Mouse (Mus musculus) midbrain, embryonic 14.5 days (tissue): ENCODE data around the gene Gm10277. TPM values are rescaled to one million over a fixed set of nuclear protein-coding genes. Genes with fewer than 3 reads are reported as not detected.

ENCODE experiments used
- ATAC-seq: fragments of 200-750 bp; cut with Nextera tagmentation; 2 replicates; pipeline ENCODE4 v1.8.0; 2017; ENCODE audit warnings: moderate number of reproducible peaks, moderate library complexity; ENCODE audit not compliant: low FRiP score, low TSS enrichment
- DNase-seq: peaks from one replicate; pipeline ENCODE4 v3.0.0-alpha.2; 2015
- H3K27ac ChIP-seq: fragments of 300-500 bp; sonication (generic); replicated peaks from 2 replicates; pipeline ENCODE4 v1.5.1; 2014; ENCODE audit warnings: mild to moderate bottlenecking, low read depth, low read length, moderate library complexity
- H3K27me3 ChIP-seq: fragments of 300-500 bp; sonication (generic); 2 replicates; pipeline ENCODE4 v1.6.1; 2014; ENCODE audit warnings: low read length, control low read depth, mixed read lengths; ENCODE audit not compliant: control insufficient read depth, insufficient read depth
- H3K36me3 ChIP-seq: fragments of 300-500 bp; sonication (generic); 2 replicates; pipeline ENCODE4 v1.6.1; 2014; ENCODE audit warnings: low read length, control low read depth; ENCODE audit not compliant: control insufficient read depth, insufficient read depth
- H3K4me1 ChIP-seq: fragments of 300-500 bp; sonication (generic); 2 replicates; pipeline ENCODE4 v1.6.1; 2014; ENCODE audit warnings: mild to moderate bottlenecking, antibody characterized with exemption, low read length, control low read depth; ENCODE audit not compliant: control insufficient read depth, insufficient read depth
- H3K4me2 ChIP-seq: fragments of 300-500 bp; sonication (generic); 2 replicates; pipeline ENCODE4 v1.6.1; 2014; ENCODE audit warnings: mild to moderate bottlenecking, low read length, moderate library complexity
- H3K4me3 ChIP-seq: fragments of 300-500 bp; sonication (generic); replicated peaks from 2 replicates; pipeline ENCODE4 v1.5.1; 2014; ENCODE audit warnings: low read depth, low read length
- H3K9ac ChIP-seq: fragments of 300-500 bp; sonication (generic); replicated peaks from 2 replicates; pipeline ENCODE4 v1.6.1; 2014; ENCODE audit warnings: mild to moderate bottlenecking, low read length, moderate library complexity
- H3K9me3 ChIP-seq: fragments of 300-500 bp; sonication (generic); 2 replicates; pipeline ENCODE4 v1.6.1; 2016; ENCODE audit warnings: low read length, control low read depth, mixed read lengths; ENCODE audit not compliant: control insufficient read depth
- WGBS: fragments of 180-500 bp; shearing (Covaris S2); extraction: QIAGEN DNeasy Blood & Tissue Kit; methylation state at CpG from one replicate; pipeline ENCODE4 v1.1.7; 2014; 5-methylcytosine and 5-hydroxymethylcytosine counted together
- polyA plus RNA-seq: library from polyadenylated mRNA; unstranded; fragments of >200 nt; fragmentation: Nextera tagmentation; extraction: Ambion mirVana; gene quantifications from 2 replicates; pipeline ENCODE4 v1.2.1, GENCODE M21; 2014

Gm10277 gene
- polyA plus RNA-seq, 1 experiment from 2014 or later, result 1.6 TPM

DNA sequence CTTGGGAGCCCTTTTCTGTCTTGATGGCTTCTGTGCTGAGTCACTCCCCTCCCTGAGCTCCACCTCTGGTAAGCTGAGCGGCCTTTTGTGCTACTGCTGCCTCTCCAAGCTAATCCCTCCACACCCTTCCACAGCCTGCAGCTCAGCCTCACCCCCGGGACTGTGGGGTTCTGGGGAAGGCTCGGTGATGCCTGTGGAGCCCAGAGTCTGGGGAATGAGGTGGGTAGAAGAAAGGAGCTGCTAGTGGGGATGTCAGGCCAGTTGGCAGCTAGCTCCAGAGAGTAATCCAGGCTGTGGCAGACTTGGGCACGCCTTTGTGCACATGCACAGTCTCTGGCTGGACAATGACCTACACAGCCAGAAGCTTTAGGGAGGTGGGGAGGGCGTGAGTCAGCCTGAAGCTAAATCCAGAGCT lies 20.5 kb upstream of the Gm10277 start:
- H3K36me3 ChIP-seq, result peaks cover 8% of the 10 kb centered on the region; the same call in 1 of the 2 replicates
- no peaks in the 10 kb centered on the region for H3K27me3 ChIP-seq
- no peak overlapping the region for H3K4me2 ChIP-seq
- H3K4me1 ChIP-seq, result peaks cover 15% of the 10 kb centered on the region
- H3K4me3 ChIP-seq, result no peak overlapping the region
- ATAC-seq (no peak), DNase-seq (peak; percentile 55)
- peak overlapping the region; percentile 55 for H3K27ac ChIP-seq
- 15% methylated on average over 5 of the region's 5 CpGs for WGBS
- H3K9ac ChIP-seq, result no peak overlapping the region
- no peaks in the 10 kb centered on the region for H3K9me3 ChIP-seq

DNA sequence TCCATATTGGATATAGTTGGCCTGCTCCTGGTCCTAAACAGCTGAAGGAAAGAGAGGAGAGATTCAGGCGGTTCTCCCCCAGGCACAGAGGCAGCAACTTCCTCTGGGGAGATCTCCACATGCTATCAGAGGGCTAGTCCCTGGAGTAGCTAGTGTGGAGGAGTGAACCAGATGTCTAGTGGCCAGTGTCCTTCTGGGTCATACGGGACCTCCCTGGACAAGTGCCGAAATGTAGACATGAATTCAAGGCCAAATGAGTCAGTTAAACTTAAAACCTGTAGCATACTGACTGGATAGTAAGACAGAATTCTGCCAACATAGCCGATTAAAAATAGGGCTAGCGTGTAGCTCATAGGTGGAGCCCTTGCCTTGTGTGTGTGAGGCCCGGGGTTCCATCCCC lies 19.3 kb upstream of the Gm10277 start:
- DNase-seq (no peak), ATAC-seq (no peak)
- no peak overlapping the region for H3K4me2 ChIP-seq
- H3K4me1 ChIP-seq, result peaks cover 15% of the 10 kb centered on the region
- no peak overlapping the region for H3K4me3 ChIP-seq
- peaks cover under 1% of the 10 kb centered on the region; the same call in 1 of the 2 replicates for H3K36me3 ChIP-seq
- H3K9ac ChIP-seq, result no peak overlapping the region
- no peaks in the 10 kb centered on the region for H3K27me3 ChIP-seq
- 85% methylated on average over 6 of the region's 6 CpGs for WGBS
- no peaks in the 10 kb centered on the region for H3K9me3 ChIP-seq
- no peak overlapping the region for H3K27ac ChIP-seq

DNA sequence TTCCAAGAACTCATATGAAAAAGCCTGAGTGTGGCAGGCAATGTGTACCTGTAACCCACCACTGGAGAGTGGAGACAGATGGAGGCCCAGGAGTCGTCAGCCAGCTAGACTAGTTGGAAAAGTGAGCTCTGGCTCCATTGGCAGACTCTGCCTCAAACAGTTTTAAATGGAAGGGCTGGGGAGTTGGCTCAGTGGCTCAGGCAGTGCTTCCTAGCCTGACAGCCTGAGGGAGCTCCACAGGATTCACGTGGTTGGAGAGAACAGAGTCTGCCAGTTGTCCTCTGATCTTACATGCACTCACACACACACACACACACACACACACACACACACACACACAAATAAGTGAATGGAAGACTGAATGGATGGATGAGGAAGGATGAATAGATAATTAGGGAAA lies 18.7 kb upstream of the Gm10277 start:
- DNase-seq (no peak), ATAC-seq (no peak)
- WGBS, result 16% methylated on average over 2 of the region's 2 CpGs
- no peak overlapping the region for H3K4me3 ChIP-seq
- H3K27me3 ChIP-seq, result no peaks in the 10 kb centered on the region
- no peak overlapping the region for H3K4me2 ChIP-seq
- peaks cover 15% of the 10 kb centered on the region for H3K4me1 ChIP-seq
- H3K9me3 ChIP-seq, result no peaks in the 10 kb centered on the region
- no peaks in the 10 kb centered on the region for H3K36me3 ChIP-seq
- H3K27ac ChIP-seq, result no peak overlapping the region
- no peak overlapping the region for H3K9ac ChIP-seq

DNA sequence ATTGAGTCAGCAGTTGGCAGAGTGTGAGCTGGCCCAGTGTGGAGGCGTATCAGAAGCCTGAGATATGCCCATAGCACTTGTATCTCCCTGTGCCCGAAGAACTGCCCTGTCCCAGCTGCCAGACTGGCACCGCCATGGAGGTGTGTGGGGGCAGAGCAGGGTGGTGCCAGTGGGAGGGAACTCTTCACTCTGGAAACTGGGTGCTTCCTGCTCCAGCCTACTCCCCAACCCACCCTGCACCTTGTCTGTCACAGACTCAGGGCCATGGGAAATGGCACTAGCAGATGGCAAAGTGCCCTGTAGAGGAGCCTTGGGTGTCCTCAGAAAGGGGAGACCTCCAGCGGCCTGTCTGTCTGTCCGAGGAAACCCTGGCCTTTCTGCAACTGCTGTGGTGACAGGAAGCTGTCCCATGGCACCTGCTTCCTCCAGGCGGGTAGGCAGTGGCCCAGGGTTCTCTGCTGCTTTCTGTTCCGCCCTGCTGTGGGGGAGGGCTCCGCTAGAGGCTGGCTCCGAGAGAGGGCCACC lies 14.9 kb upstream of the Gm10277 start:
- H3K27me3 ChIP-seq, result no peaks in the 10 kb centered on the region
- no peak overlapping the region for H3K4me2 ChIP-seq
- no peaks in the 10 kb centered on the region for H3K36me3 ChIP-seq
- H3K27ac ChIP-seq, result no peak overlapping the region
- no peak overlapping the region for H3K9ac ChIP-seq
- 69% methylated on average over 9 of the region's 9 CpGs for WGBS
- DNase-seq (no peak), ATAC-seq (no peak)
- no peaks in the 10 kb centered on the region for H3K9me3 ChIP-seq
- no peaks in the 10 kb centered on the region for H3K4me1 ChIP-seq
- no peak overlapping the region for H3K4me3 ChIP-seq

DNA sequence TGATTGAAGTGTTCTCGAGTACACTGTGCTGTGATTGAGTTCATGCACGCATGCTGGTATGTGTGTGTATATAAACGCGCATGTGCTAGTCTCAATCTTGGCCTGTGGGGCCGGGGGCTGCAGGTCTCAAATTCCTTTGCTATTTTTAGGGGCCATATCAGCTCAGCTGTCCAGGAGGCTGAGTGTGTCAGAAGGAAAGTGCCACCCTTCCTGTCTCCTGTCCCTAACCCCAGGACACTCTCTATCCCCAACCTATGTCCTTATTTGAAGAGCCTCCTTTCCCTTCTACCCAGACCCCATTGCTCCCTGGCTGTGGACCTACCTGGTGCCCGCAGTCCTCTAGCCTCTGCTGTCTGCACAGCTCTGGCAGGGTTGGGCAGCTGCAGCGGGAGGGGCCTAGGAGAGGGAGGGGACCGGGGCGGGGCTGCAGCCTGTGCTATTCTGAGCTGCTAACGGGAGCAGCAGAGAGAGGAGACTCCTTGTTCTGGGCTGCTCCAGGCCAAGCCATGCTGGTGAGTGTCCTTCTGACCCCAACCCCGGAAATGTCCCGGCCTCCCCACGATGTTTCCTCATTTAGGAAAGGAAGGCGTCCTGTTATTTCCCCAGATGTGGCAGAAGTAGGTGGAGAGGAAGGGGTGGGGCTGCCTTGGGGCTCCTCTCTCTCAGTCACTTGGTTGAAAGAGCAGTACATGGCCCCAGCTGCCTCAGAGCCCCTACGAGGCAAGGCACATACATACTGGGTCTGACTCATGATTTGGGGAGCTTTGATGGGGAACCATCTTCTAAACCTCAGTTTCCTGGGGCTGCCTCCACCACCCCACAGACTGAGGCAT lies 13.5 kb upstream of the Gm10277 start:
- H3K27ac ChIP-seq, result no peak overlapping the region
- no peaks in the 10 kb centered on the region for H3K36me3 ChIP-seq
- H3K9ac ChIP-seq, result no peak overlapping the region
- H3K9me3 ChIP-seq, result no peaks in the 10 kb centered on the region
- no peaks in the 10 kb centered on the region for H3K27me3 ChIP-seq
- H3K4me3 ChIP-seq, result no peak overlapping the region
- DNase-seq (peak; percentile 11), ATAC-seq (no peak)
- H3K4me2 ChIP-seq, result no peak overlapping the region
- WGBS, result 35% methylated on average over 15 of the region's 15 CpGs
- H3K4me1 ChIP-seq, result no peaks in the 10 kb centered on the region

DNA sequence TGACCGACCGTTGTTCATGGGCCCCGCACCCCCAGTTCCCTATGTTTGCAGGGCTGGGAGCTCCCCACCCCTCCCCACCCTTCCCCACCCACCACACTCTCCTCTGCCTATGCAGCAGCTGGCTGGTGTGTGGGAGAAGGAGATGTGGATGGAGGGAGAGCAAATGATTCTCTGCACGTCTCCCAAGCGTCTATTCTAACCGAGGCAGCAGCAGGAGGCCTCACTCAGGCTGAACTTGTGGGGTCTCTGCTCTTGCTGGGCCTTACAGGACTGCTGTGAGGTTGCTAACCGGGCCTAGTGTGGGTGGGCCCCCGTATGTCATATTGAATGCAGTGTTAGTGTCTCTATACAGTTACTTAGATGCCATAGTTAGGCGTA lies 12.9 kb upstream of the Gm10277 start:
- Histone ChIP-seq H3K4me3 (no peak overlapping the region), H3K4me2 (no peak overlapping the region), H3K9me3 (no peaks in the 10 kb centered on the region), H3K9ac (no peak overlapping the region), H3K36me3 (no peaks in the 10 kb centered on the region), H3K27ac (no peak overlapping the region), H3K4me1 (no peaks in the 10 kb centered on the region), H3K27me3 (no peaks in the 10 kb centered on the region)
- ATAC-seq (no peak), DNase-seq (no peak)
- 74% methylated on average over 9 of the region's 9 CpGs for WGBS

DNA sequence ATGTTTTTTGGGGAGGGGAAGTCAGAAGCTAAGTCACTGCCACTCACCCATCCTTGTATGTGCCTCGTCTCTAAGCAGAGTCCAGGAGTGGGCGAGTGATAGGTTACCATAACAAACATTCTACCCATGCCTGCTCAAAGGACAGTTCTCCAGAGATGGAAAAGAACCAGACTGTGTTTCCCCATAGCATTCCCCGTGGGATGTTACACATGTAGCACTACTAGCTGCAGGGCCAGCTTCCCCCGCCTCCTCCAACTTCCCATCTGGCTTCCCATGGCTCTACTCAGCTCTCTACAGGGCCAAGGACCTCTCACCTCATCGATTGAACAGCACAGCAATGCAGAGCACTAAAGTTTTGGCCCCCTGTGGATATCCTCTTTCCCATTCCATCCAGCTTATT lies 7.7 kb upstream of the Gm10277 start:
- ATAC-seq, result no peak
- Histone ChIP-seq H3K27ac (no peak overlapping the region), H3K4me3 (no peak overlapping the region), H3K9ac (no peak overlapping the region), H3K4me1 (peaks cover 22% of the 10 kb centered on the region), H3K4me2 (no peak overlapping the region), H3K36me3 (no peaks in the 10 kb centered on the region), H3K27me3 (no peaks in the 10 kb centered on the region), H3K9me3 (no peaks in the 10 kb centered on the region)
- 88% methylated on average over 5 of the region's 5 CpGs for WGBS
- DNase-seq, result no peak

DNA sequence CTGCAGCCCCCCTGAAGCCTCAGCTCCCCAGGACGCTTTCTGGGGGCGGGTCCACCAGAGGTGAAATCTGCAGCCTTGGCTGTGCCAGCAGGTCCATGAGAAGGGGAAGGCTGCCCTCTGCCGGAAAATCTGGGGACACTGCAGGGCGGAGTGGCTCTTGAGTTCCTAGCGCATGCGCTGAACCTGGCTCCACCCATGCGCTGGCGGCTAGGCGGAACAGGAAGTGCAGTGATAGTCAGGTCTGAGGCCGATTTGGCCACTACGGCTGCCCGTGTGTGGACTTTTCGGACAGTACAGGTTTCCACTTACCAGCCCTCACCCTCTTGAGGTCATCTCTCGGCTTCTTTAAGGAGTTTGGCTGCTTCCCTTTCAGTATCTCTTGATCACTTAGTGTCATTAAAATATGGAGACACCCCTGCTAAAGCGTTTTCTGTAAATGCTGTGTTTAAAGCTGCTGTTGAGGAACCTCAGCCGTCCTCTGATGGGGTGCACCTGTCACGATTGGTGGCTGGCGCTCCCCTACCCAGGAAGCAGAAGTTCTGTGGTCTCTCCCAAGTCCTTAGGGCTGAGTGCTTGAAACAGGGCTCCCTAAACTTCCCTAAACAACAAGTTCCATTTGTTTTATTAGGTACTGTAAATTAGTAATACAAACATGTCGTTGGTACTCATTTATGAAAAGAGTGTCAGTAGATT lies 5.8 kb upstream of the Gm10277 start:
- peak overlapping the region; percentile 31 for H3K4me3 ChIP-seq
- 4% methylated on average over 19 of the region's 19 CpGs for WGBS
- ATAC-seq, result peak; percentile 78

More for the DNA sequence above, 5.8 kb upstream of the Gm10277 start:
- H3K9ac ChIP-seq, result peak overlapping the region; percentile 38
- peak overlapping the region; percentile 53 for H3K27ac ChIP-seq
- H3K4me2 ChIP-seq, result peak overlapping the region; percentile 57
- H3K9me3 ChIP-seq, result no peaks in the 10 kb centered on the region
- no peaks in the 10 kb centered on the region for H3K36me3 ChIP-seq
- H3K4me1 ChIP-seq, result peaks cover 22% of the 10 kb centered on the region
- no peaks in the 10 kb centered on the region for H3K27me3 ChIP-seq
- peak; percentile 98 for DNase-seq
